Mouse (Mus musculus): ENCODE data around the gene Gm49325.

GRCm38 (mm10) chr10:77626591-77626990, 20.6 kb downstream of the Gm49325 start:
- TF ChIP-seq CTCF (IDR thresholded peaks at IDR 0.05; ENCODE audit: borderline replicate concordance, control insufficient read depth, extremely low read depth, insufficient read depth, low read length, poor library complexity) (no peak), POLR2A (IDR thresholded peaks at IDR 0.05; ENCODE audit: control insufficient read depth, extremely low read depth, insufficient read depth, low read length, poor library complexity) (no peak)

All from thymus, adult 2 months (tissue).